Mouse (Mus musculus) neural tube, embryonic 13.5 days (tissue): ENCODE data around the gene Fbxo47. TPM values are rescaled to one million over a fixed set of nuclear protein-coding genes. Genes with fewer than 3 reads are reported as not detected.

Source experiments
- ATAC-seq: fragments of 200-750 bp; cut with Nextera tagmentation; 2 replicates; pipeline ENCODE4 v1.8.0; 2017; ENCODE audit warnings: low read depth, mild to moderate bottlenecking, moderate TSS enrichment, moderate library complexity
- H3K27ac ChIP-seq: fragments of 300-500 bp; sonication (generic); replicated peaks from 2 replicates; pipeline ENCODE4 v1.5.1; 2015; ENCODE audit warnings: moderate library complexity, mild to moderate bottlenecking, inconsistent platforms
- H3K27me3 ChIP-seq: fragments of 300-500 bp; sonication (generic); 2 replicates; pipeline ENCODE4 v1.6.1; 2015; ENCODE audit warnings: mild to moderate bottlenecking, inconsistent platforms
- H3K36me3 ChIP-seq: fragments of 300-500 bp; sonication (generic); 2 replicates; pipeline ENCODE4 v1.6.1; 2015; ENCODE audit warnings: mild to moderate bottlenecking, inconsistent platforms
- H3K4me1 ChIP-seq: fragments of 300-500 bp; sonication (generic); replicated peaks from 2 replicates; pipeline ENCODE4 v1.6.1; 2015; ENCODE audit warnings: inconsistent platforms
- H3K4me2 ChIP-seq: fragments of 300-500 bp; sonication (generic); 2 replicates; pipeline ENCODE4 v1.6.1; 2015; ENCODE audit warnings: inconsistent platforms, mild to moderate bottlenecking, moderate library complexity
- H3K4me3 ChIP-seq: fragments of 300-500 bp; sonication (generic); 2 replicates; pipeline ENCODE4 v1.5.1; 2015; ENCODE audit warnings: mild to moderate bottlenecking, inconsistent platforms
- H3K9ac ChIP-seq: fragments of 300-500 bp; sonication (generic); 2 replicates; pipeline ENCODE4 v1.6.1; 2015; ENCODE audit warnings: moderate library complexity, mild to moderate bottlenecking, inconsistent platforms
- H3K9me3 ChIP-seq: fragments of 300-500 bp; sonication (generic); 2 replicates; pipeline ENCODE4 v1.6.1; 2016; ENCODE audit warnings: inconsistent platforms
- WGBS: fragments of 180-500 bp; shearing (Covaris S2); methylation state at CpG from one replicate; pipeline ENCODE4 v1.1.7; 2015; 5-methylcytosine and 5-hydroxymethylcytosine counted together
- polyA plus RNA-seq: library from polyadenylated mRNA; unstranded; fragments of >200 nt; fragmentation: Nextera tagmentation; extraction: Ambion mirVana; gene quantifications from 2 replicates; pipeline ENCODE4 v1.2.1, GENCODE M21; 2015

Gene Fbxo47
- polyA plus RNA-seq, 1 experiment from 2014 or later, result 0.53 TPM

DNA sequence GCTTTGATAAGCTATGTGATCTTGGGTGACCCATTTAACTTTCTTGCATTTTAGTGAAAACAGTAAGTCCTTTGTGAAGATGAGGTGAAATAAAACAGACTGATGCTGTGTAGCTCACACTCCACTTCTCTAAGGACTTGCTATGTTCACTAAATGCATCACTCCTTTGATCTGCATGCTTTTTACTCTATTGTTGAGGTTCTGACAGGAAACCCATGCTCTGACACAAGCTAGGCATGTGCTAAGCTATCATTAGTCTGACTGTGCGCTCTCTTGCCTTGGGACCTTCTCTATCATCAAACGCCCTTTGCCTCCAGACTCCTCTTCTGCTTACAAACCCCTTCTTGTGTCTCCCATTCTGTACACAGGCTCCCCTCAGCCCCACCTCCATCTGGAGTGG lies 21.6 kb upstream of the Fbxo47 start:
- H3K4me2 ChIP-seq, result no peak overlapping the region
- H3K27me3 ChIP-seq, result no peaks in the 10 kb centered on the region
- H3K36me3 ChIP-seq, result no peaks in the 10 kb centered on the region
- no peaks in the 10 kb centered on the region for H3K9me3 ChIP-seq
- ATAC-seq, result no peak
- no peaks in the 10 kb centered on the region for H3K4me1 ChIP-seq
- no peak overlapping the region for H3K27ac ChIP-seq
- WGBS, result 90% methylated on average over 2 of the region's 2 CpGs
- no peak overlapping the region for H3K9ac ChIP-seq
- H3K4me3 ChIP-seq, result no peak overlapping the region

DNA sequence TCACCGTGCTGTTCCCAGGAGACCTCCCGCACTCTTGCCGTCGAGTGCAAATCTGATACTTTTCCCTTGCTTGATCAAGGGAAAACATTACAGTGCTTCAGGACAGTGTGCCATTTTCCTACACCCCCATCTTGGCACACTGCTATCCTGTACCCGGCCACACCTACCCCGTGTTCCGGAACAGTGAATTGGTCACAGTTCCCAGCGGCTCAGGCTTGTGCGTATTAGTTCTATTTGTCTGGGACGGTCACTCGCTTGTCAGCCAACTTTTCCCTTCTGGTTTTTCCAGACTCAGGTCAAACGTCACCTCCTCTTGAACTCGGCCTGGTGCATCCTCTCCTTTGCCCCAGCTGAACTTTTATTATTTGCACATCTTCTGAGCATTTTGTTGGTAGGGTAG lies 20.8 kb upstream of the Fbxo47 start:
- Histone ChIP-seq H3K9ac (no peak overlapping the region), H3K4me3 (no peak overlapping the region), H3K9me3 (no peaks in the 10 kb centered on the region), H3K4me2 (no peak overlapping the region), H3K27ac (no peak overlapping the region), H3K4me1 (no peaks in the 10 kb centered on the region), H3K27me3 (no peaks in the 10 kb centered on the region), H3K36me3 (no peaks in the 10 kb centered on the region)
- ATAC-seq, result no peak
- WGBS, result 93% methylated on average over 13 of the region's 13 CpGs

DNA sequence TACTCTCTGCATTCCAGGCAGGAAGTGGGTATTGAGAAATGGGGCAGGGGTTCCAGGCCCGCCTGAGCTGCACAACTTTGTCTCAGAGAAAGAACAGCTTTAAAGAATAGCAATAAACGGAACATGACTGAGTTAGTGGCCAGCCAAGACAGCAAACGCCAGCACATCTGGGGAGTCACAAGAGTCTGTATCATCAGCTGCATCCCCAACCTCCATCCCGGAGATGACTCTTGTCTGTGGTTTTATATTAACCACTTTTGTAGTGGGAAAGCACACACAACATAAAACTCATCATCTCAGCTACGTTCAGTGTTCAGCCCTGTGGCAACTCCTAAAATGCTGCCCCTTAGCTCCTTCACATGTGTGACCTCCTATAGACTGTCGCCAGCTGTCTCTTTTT lies 17.9 kb upstream of the Fbxo47 start:
- Histone ChIP-seq H3K27me3 (peaks cover 3% of the 10 kb centered on the region; the same call in 1 of the 2 replicates), H3K4me1 (no peaks in the 10 kb centered on the region), H3K9me3 (no peaks in the 10 kb centered on the region), H3K4me3 (no peak overlapping the region), H3K4me2 (no peak overlapping the region), H3K36me3 (no peaks in the 10 kb centered on the region), H3K27ac (no peak overlapping the region), H3K9ac (0 out of 2 replicates have a peak overlapping the region, but pooled peaks have one; percentile 34)
- no peak for ATAC-seq
- 77% methylated on average over 6 of the region's 6 CpGs for WGBS

DNA sequence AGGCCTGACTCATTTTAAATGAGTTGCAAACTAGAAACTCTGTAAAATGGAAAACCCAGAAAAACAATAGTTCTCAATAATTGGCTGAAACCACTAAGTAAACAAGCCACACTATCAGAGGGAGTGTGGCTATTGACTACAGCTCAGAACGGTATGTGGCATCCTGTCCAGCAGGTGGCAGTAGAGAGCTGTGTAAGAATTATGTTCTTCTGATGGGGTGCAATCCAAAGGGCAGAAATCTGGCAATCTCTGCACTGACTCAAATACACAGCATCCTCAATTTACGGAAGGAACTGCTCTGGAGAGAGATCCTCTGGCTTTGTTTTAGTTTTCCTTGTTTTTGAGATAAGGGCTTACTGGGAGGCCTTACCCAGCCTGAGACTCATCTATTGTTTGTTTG lies 15.9 kb upstream of the Fbxo47 start:
- peak; percentile 78 for ATAC-seq
- Histone ChIP-seq H3K4me1 (no peaks in the 10 kb centered on the region), H3K9ac (no peak overlapping the region), H3K27ac (no peak overlapping the region), H3K36me3 (no peaks in the 10 kb centered on the region), H3K27me3 (peaks cover 3% of the 10 kb centered on the region; the same call in 1 of the 2 replicates), H3K4me3 (no peak overlapping the region), H3K4me2 (no peak overlapping the region), H3K9me3 (no peaks in the 10 kb centered on the region)
- 11% methylated on average over 2 of the region's 2 CpGs for WGBS

DNA sequence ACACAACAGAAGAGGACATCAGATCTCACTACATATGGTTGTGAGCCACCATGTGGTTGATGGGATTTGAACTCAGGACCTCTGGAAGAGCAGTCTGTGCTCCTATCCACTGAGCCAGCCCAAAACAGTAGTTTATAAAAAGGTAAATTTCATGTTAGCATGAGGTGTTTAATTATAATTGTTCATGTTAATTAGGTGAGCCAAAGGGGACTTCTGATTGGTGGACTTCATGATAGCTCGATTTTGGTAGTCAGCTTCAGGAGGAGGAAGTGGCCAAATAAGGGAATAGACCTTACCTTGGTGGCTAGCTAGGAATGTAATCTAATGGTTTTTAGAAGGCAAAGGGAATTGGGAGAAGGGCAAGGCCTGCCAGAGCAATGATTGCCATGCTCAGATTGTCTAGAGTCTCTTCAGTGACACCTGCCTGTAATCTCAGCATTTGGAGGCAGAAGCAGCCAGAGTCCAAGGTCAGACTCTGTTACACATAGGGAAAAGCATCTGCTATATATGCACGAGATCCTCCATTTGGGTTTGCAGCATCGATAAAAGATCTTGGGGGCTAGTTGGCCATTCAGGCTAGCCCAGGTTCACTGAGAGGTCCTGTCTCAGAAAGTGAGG lies 13.7 kb upstream of the Fbxo47 start:
- H3K27me3 ChIP-seq, result peaks cover 3% of the 10 kb centered on the region; the same call in 1 of the 2 replicates
- H3K36me3 ChIP-seq, result no peaks in the 10 kb centered on the region
- no peak overlapping the region for H3K27ac ChIP-seq
- H3K4me3 ChIP-seq, result no peak overlapping the region
- no peak for ATAC-seq
- no peaks in the 10 kb centered on the region for H3K4me1 ChIP-seq
- WGBS, result 83% methylated on average over 3 of the region's 3 CpGs
- H3K9me3 ChIP-seq, result no peaks in the 10 kb centered on the region
- H3K4me2 ChIP-seq, result no peak overlapping the region
- no peak overlapping the region for H3K9ac ChIP-seq

DNA sequence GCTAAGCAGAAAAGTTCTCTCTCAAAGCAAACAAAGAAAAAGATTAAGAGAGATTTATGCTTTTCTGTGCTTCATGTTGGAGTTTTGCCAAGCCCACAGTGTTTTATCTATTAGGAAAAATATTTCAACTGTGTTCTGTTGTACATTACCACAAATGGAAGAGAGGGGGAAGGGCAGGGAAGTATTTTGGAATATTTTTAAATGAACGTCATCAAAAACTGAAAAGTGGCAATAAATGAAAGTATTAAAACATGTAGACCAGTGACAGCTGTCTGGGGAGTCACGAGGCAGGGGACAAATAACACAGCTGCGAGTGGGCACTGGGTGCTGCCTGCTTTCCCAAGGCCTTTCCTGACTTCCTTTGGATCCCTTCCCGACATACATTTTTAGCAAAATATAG lies 12.7 kb upstream of the Fbxo47 start:
- no peak for ATAC-seq
- no peaks in the 10 kb centered on the region for H3K9me3 ChIP-seq
- H3K9ac ChIP-seq, result no peak overlapping the region
- 62% methylated on average over 4 of the region's 4 CpGs for WGBS
- peaks cover 3% of the 10 kb centered on the region; the same call in 1 of the 2 replicates for H3K27me3 ChIP-seq
- no peaks in the 10 kb centered on the region for H3K36me3 ChIP-seq
- H3K27ac ChIP-seq, result no peak overlapping the region
- no peak overlapping the region for H3K4me3 ChIP-seq
- no peaks in the 10 kb centered on the region for H3K4me1 ChIP-seq
- no peak overlapping the region for H3K4me2 ChIP-seq

DNA sequence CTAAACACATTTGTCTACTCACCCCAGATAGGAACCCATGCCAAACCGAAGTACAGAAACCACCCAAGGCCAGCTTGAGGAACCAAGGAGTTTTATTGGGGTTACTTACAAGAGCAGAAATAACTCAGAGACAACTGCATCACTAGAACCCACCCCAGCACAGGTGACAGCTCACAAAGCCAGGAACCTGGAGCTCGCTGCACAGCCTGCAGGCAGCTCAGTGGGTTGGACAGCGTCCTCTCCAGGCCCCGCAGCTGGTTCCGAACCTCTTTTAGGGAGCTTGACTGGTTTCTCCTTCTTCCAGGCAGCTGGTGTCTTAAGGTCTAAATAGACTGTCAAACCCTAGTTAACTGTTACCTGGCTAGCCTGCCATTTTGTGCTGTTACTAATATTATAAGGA lies 7.9 kb upstream of the Fbxo47 start:
- no peaks in the 10 kb centered on the region for H3K27me3 ChIP-seq
- WGBS, result 76% methylated on average over 5 of the region's 5 CpGs
- no peaks in the 10 kb centered on the region for H3K36me3 ChIP-seq
- H3K9me3 ChIP-seq, result no peaks in the 10 kb centered on the region
- no peaks in the 10 kb centered on the region for H3K4me1 ChIP-seq
- H3K27ac ChIP-seq, result no peak overlapping the region
- no peak for ATAC-seq
- no peak overlapping the region for H3K9ac ChIP-seq
- H3K4me3 ChIP-seq, result no peak overlapping the region
- H3K4me2 ChIP-seq, result no peak overlapping the region

DNA sequence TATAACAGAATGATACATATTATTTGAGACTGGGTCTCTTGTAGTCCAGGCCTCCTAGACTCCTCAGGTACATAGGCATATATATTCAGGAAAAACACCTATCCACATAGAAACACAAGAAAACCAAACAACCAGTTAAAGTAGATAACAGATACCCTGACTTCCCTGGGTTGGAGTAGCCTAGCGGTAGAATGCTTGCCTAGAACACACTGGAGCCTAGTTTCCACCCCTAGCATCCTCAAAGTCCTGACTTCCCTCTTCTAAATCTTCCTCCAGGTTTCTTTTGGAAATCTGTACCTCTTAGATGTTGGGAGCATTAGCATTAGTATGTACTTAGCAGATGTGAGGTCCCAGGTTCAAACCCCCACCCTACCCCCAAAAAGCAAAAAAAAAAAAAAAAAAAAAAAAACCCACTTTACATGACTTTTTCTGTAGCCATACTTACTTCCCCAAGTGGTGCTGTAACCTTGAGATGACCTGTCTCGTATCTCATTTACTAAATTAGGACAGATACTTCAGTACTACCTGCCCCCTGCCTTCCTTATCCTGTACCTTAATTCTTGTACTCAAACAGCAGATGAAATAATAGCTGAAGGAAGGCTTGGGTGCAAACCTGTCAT lies 1.5 kb upstream of the Fbxo47 start:
- ATAC-seq, result no peak
- Histone ChIP-seq H3K9ac (no peak overlapping the region), H3K4me2 (no peak overlapping the region; the same call in 1 of the 2 replicates), H3K27ac (no peak overlapping the region), H3K27me3 (no peaks in the 10 kb centered on the region), H3K36me3 (no peaks in the 10 kb centered on the region), H3K4me3 (no peak overlapping the region), H3K9me3 (no peaks in the 10 kb centered on the region), H3K4me1 (0 out of 2 replicates have a peak, but pooled peaks cover 5% of the 10 kb centered on the region)
- WGBS, result 98% methylated on average over 2 of the region's 2 CpGs

DNA sequence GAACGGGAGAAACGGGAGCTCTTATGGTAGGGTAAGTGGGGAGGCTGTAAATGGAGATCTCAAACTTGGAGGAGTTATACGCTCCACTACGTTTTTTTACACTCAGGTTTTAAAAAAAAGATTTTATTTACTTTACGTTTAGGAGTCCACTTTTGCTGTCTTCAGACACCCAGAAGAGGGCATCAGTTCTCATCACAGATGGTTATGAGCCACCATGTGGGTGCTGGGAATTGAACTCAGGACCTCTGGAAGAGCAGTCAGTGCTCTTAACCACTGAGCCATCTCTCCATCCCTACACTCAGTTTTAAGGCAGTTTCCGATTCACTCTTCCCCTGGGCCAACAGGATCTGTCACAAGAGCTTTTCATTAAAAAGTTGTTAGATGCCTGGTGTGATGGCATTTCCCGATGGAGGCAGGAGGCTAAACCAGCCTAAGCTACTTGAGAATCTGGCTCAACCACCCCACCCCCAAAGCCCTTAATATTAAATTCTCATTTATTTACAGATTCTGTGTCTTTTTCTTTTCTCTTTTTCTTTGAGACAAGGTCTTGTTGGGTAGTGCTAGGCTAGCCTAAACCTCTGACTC lies 739 bp upstream of the Fbxo47 start:
- no peaks in the 10 kb centered on the region for H3K27me3 ChIP-seq
- no peaks in the 10 kb centered on the region for H3K9me3 ChIP-seq
- H3K4me1 ChIP-seq, result 0 out of 2 replicates have a peak, but pooled peaks cover 5% of the 10 kb centered on the region
- peak; percentile 30 for ATAC-seq
- 31% methylated on average over 7 of the region's 7 CpGs for WGBS
- H3K36me3 ChIP-seq, result no peaks in the 10 kb centered on the region
- H3K4me2 ChIP-seq, result peak overlapping the region; percentile 62
- H3K27ac ChIP-seq, result peak overlapping the region; percentile 85
- H3K4me3 ChIP-seq, result peak overlapping the region; percentile 59
- H3K9ac ChIP-seq, result peak overlapping the region; percentile 59

DNA sequence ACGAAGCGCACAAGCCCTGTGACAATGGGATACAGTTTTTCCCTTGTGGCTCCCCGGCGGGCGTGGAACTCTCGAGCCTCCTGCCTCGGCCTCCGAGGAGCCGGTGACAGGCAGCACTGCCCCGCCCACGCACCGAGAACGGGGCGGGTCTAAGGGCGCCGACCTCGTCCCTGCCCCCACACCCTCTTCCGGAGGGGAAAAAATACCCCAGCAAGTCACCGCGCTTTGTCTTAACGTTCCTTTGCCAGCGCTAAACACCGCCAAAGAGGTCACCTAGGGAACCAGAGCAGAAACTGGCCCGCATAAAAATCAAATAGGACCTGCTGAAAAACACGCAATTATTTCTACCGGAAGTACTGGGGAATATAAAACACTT lies 424 bp downstream of the Fbxo47 start:
- Histone ChIP-seq H3K27ac (peak overlapping the region; percentile 85), H3K27me3 (no peaks in the 10 kb centered on the region), H3K4me1 (0 out of 2 replicates have a peak, but pooled peaks cover 5% of the 10 kb centered on the region), H3K4me2 (peak overlapping the region; percentile 62), H3K9me3 (no peaks in the 10 kb centered on the region), H3K36me3 (no peaks in the 10 kb centered on the region), H3K4me3 (peak overlapping the region; percentile 59), H3K9ac (peak overlapping the region; percentile 65)
- 4% methylated on average over 26 of the region's 26 CpGs for WGBS
- ATAC-seq, result peak; percentile 59

DNA sequence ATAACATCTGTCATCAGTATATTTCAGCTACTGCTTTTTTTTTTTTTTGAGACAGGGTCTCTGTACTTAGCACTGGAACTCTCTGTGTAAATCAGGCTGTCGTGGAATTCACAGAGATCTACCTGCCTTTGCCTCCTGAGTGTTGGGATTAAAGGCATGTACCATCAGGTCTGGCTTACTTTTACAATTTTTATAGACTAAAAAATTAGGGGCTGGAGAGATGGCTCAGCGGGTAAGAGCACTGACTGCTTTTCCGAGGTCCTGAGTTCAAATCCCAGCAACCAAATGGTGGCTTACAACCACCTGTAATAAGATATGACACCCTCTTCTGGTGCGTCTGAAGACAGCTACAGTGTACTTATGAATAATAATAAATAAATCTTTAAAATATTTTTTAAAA lies 3.6 kb downstream of the Fbxo47 start:
- H3K27ac ChIP-seq, result no peak overlapping the region
- no peaks in the 10 kb centered on the region for H3K36me3 ChIP-seq
- no peak overlapping the region for H3K9ac ChIP-seq
- H3K9me3 ChIP-seq, result no peaks in the 10 kb centered on the region
- H3K27me3 ChIP-seq, result no peaks in the 10 kb centered on the region
- ATAC-seq, result no peak
- 93% methylated on average over 4 of the region's 4 CpGs for WGBS
- no peak overlapping the region for H3K4me2 ChIP-seq
- no peak overlapping the region for H3K4me3 ChIP-seq
- H3K4me1 ChIP-seq, result 0 out of 2 replicates have a peak, but pooled peaks cover 5% of the 10 kb centered on the region

DNA sequence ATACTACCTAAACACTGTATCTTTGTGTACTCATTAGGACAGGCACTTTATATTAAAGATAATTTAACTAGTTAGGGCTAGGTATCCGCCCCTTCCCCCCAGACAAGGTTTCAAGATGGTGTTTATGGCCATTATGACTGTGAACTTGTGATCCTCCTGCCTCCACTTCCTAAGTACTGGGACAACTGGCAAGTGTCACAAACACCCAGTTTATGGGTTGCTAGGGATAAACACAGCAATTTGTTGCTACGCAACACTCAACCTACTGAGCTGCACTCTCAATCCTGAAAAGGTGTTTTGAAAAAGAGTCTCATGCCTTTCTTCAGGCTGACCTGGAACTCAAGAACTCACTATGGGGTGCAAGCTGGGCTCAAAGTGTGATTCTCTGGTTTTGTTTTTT lies 6.6 kb downstream of the Fbxo47 start:
- H3K27me3 ChIP-seq, result no peaks in the 10 kb centered on the region
- WGBS, result 75% methylated on average over 2 of the region's 2 CpGs
- no peak overlapping the region for H3K27ac ChIP-seq
- no peak overlapping the region for H3K9ac ChIP-seq
- no peak overlapping the region for H3K4me3 ChIP-seq
- H3K4me2 ChIP-seq, result no peak overlapping the region
- H3K36me3 ChIP-seq, result no peaks in the 10 kb centered on the region
- no peaks in the 10 kb centered on the region for H3K9me3 ChIP-seq
- no peaks in the 10 kb centered on the region for H3K4me1 ChIP-seq
- no peak for ATAC-seq
